Mouse (Mus musculus): ENCODE results near the gene Lbhd2.

Gene Lbhd2

DNA sequence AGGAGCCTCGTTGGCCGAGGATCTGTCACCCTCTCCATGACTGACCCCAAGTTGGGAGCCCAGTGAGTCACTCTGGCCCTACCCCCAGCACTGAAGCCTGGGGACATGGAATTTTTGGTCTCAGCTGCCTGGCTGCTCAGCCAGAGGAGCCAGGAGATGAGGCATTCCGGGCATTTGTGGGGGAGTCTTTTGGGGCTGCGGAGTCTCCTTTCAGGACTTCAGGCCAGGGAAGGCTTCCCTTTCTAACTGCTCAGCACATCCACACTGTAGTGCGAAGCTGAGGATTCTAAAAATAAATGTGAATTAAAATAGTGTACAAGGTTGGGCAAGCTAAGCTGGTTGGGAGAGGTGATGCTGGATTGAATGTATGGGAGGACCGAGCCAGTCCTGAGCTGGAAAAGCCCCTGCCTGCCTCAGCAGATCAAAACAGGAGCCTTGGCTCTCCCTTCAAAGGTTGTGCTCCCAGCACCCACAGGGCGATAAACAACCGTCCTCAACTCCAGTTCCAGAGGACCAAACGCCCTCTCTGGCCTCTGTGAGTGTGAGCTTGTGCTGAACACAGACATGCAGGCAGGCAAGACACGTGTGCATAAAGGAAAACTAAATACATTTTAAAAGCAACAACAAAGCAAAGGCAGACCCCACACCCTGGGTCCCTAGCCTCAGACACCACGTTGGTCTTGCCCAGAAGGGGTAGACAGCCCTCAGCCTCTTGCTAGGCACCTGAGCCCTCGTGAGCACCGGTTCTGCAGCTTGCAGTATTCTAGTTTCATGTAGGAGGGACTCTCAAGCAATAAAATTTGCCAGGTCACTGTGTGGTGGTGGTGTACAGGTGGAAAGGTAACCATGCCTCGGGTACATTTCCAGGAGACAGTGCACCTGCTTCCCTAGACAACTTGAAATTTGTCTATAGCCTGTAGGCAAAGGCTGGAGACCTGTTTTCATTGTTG, 24.5 kb downstream of the Lbhd2 start:
- no peak for DNase-seq (ENCODE audit: extremely low read depth, low read depth, low spot score)

- no peak for DNase-seq (ENCODE audit: extremely low read depth, low read depth, low spot score)
These were observed 25.5 kb downstream of the Lbhd2 start for GRCm38 (mm10) chr12:111432097-111432496.

DNA sequence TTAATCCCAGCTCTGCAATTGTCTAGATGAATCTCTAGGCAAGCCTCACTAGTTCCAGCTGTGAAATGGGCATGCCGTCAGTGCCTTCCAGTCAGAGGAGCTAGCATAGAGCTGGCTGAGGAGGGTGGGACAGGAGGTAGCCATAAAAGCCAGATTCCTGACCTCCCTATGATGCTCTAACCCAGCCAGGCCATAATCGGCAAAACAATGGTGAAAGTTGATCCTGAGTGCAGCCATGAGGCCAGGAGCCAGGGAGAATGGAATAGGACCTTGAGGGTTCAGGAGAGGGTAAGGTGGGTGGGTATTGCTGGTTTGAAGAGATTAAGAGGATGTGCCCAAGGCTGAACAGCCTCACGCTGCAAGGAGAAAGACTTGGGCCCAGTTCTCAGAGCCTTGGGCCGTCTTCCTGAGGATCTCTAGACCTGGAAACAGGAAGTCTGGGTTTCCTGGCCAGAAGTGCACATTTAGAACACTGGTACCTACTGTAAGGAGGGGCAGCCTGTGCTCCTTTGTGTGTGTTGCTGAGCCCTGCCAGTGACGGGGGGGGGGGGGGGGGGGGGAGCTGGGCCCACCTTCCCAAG, 26.2 kb downstream of the Lbhd2 start:
- no peak for DNase-seq (ENCODE audit: extremely low read depth, low read depth, low spot score)

- no peak for DNase-seq (ENCODE audit: extremely low read depth, low read depth, low spot score)
These were observed 27.6 kb downstream of the Lbhd2 start for GRCm38 (mm10) chr12:111434164-111434744.

DNA sequence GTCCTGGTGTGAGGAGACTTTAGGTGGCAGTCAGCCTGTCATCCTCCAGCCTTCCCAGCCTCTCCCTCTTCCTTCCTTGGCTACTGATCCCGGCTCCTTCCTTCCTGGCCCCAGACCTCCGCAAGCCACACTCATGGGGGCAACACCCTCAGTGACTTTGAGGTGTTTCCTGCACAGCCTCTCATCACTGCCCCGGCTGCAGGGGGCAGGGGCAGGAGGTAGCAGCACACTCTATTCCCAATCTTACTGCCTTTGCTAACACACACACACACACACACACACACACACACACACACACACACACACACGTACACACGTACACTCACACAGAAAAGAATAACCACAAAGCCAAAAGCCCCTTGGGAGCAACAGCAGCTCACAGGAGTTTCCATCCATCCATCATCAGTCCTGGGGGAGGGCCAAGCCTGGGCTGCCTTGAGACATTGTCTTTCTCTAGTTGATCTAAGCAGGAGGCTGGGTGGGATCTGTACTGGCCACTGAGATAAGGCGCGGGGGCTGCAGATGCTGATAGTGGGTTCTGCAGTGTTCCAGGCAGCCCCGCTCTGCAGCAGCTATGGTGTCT, 28.2 kb downstream of the Lbhd2 start:
- DNase-seq (ENCODE audit: extremely low read depth, low read depth, low spot score), result no peak

DNA sequence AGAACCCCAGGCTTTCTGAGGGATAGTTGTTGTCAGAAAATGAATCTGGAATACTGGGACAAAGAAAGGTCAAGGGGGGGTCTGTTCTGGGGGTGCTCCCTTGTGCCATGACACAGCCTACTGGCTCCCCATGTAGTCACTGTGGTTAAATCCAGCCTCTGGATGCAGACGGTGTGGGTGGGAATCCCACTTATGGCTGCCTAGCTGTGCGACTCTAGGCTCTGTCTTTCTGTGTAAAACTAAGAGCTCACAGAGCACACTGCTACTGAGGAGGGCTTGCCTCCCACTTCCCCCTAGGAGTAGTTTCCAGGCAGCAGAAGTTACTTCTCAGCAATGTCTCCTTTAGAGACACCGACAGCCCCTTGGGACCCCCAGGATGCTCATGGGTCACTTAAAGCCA, 29.6 kb downstream of the Lbhd2 start:
- no peak for DNase-seq (ENCODE audit: extremely low read depth, low read depth, low spot score)

- DNase-seq (ENCODE audit: extremely low read depth, low read depth, low spot score), result no peak
These were observed 30.0 kb downstream of the Lbhd2 start for GRCm38 (mm10) chr12:111436640-111437039.

DNA sequence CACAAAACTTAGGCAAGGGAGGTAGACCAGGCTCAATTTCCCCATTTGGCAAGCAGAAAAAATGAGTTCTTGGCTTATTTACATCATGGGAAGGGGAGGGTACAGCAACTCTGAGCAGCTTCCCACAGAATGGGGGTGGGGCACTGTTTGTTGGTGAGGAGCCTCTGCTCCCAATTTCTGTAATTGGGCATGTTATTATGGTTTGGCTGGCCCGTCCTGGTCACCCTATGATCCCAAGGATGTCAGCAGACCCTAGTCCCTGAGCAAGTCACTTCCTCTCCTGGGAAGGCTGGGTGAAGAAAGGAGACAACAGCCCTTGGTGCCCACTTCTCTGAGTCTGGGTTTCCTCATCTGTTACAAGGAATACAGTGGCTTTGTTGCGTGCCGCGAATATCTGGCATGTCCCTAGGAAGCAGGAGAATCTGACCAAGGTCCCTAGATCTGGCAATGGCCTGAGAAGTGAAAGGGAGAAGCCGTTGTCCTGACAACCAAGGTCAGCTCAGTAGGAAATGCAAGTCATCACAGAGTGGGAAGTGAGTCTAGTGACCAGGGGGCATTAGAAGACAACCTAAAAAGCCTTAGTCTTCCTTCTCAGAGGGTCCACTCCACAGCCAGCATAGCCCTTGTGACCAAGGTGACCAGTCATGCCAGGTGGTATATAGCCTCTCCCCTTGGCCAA, 30.8 kb downstream of the Lbhd2 start:
- no peak for DNase-seq (ENCODE audit: extremely low read depth, low read depth, low spot score)

- DNase-seq (ENCODE audit: extremely low read depth, low read depth, low spot score), result no peak
These were observed 32.2 kb downstream of the Lbhd2 start for GRCm38 (mm10) chr12:111438850-111439249.

DNA sequence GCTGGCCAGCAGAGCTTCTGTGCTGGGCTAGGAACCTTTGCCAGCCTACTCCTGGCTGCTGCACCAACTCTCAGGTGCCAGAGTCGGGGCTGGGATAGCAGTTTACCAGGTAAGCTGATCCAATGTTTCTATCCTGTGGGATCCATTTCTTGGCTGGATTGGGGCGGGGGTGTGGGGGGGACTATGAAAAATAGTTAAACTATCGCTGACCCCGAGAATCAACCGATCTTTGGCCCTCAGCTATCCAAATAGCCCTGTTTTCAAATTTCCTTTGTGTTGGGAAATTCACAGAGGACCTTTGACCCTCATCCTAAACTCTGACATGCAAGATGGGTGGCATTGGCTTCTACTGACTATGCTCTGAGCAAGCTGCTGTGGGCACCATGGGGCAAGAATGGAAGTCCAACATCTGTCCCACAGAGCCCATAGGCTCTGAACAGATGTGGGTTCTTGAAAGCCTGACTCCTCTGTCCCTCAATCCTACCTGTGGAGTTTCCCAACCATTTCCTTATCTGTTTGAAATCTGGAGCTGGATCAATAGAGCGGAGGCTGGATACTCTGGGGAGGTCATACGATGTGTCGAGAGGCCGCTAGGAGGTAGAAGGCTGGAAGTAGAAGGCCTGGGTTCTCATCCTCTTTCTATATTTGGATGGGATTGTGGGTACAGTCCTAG, 34.2 kb downstream of the Lbhd2 start:
- DNase-seq (ENCODE audit: extremely low read depth, low read depth, low spot score), result no peak

DNA sequence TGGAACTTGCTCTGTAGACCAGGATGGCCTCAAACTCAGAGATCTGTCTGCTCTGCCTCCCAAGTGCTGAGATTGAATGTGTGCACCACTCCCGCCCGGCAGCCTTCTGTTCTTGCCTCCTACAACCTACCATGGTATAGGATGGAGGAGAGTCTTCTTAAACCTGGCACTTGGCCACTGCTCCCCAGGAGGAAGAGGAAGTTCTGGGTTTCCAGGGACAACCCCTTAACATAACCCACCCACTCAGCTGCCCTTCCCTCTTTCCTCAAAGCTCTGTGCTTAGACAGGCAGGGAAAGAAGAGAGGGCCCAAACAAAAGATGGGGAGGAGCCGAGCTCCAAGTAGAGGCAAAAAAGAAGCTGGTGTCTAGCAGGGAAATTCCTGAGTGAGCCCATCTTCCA, 34.9 kb downstream of the Lbhd2 start:
- no peak for DNase-seq (ENCODE audit: extremely low read depth, low read depth, low spot score)

DNA sequence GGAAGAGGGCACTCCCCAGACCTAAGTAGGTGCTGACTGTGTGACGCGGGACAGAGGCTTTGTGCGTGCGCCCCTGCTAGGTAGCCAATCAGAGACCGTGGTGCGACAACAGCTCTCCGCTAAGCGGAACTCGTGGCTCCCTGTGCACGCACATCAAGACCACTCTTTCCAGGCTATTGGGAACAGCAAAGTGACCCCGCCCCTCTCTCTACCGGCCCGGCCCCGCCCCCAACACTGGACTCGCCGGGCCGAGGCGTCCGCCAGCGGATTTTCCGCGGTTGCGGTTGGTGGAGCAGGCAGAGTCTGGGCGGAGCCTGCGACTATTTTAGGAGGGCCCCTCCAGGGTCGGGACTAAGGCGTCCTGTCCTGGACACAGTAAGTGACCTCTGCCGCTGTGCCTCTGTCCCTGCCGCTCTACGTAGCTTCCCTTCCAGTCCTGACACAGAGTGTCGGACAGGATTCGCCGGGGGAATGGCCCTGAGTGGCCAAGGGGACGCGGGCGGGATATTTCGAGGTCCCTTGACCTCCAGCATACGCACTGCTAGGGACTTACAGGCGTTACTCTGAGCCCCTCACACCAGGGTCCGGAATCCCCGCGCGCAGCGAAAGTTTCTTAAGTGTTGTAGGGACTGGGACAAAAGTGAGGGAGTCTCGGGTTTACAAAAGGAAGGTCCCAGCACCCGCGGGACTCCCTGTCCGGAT, 35.9 kb downstream of the Lbhd2 start, which contains the start of gene Tnfaip2:
TSS of gene Tnfaip2 (plus strand) at position 161 of the 702 bp plus-strand sequence.
- DNase-seq (ENCODE audit: extremely low read depth, low read depth, low spot score), result no peak

GRCm38 (mm10) chr12:111443011-111443870, 36.6 kb downstream of the Lbhd2 start:
- no peak for DNase-seq (ENCODE audit: extremely low read depth, low read depth, low spot score)

GRCm38 (mm10) chr12:111443921-111444831, 37.6 kb downstream of the Lbhd2 start:
- DNase-seq (ENCODE audit: extremely low read depth, low read depth, low spot score), result no peak

GRCm38 (mm10) chr12:111445161-111445889, 38.7 kb downstream of the Lbhd2 start:
- DNase-seq (ENCODE audit: extremely low read depth, low read depth, low spot score), result no peak

GRCm38 (mm10) chr12:111445890-111446613, 39.4 kb downstream of the Lbhd2 start:
- DNase-seq (ENCODE audit: extremely low read depth, low read depth, low spot score), result no peak

GRCm38 (mm10) chr12:111446745-111447144, 40.1 kb downstream of the Lbhd2 start:
- DNase-seq (ENCODE audit: extremely low read depth, low read depth, low spot score), result no peak
